Mouse (Mus musculus) cerebellum, adult 11 months (tissue): ENCODE measurements around the gene Slc15a5.
"Not testable (repeated sequence)": the region's sequence is repeated elsewhere in the genome, so short reads cannot be mapped to it uniquely, and the experiment has no call there.

Source experiments
- DNase-seq: peaks from one replicate; pipeline ENCODE4 v3.0.0; 2022

Gene Slc15a5

DNA sequence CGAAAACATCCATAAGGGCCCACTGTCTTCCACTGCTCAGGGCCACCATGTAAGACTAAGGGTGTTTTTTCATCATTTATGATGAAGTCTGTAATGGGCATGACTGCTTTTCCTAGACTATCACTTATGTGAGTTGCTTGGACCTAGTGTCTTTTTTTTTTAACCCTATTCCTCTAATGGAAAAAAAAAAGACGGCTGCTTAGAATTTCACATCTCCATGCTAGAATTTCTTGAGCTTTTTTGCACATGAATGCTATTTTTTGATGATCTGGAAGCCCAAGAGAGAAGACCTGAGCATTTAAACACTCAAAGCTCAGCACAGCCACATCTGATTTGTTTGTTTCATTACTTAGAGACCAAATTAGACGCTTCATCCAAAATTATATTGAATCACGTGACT, at the start of gene Slc15a5:
TSS of gene Slc15a5 (minus strand) at position 101 of the 400 bp plus-strand sequence.
- DNase-seq: no peak

DNA sequence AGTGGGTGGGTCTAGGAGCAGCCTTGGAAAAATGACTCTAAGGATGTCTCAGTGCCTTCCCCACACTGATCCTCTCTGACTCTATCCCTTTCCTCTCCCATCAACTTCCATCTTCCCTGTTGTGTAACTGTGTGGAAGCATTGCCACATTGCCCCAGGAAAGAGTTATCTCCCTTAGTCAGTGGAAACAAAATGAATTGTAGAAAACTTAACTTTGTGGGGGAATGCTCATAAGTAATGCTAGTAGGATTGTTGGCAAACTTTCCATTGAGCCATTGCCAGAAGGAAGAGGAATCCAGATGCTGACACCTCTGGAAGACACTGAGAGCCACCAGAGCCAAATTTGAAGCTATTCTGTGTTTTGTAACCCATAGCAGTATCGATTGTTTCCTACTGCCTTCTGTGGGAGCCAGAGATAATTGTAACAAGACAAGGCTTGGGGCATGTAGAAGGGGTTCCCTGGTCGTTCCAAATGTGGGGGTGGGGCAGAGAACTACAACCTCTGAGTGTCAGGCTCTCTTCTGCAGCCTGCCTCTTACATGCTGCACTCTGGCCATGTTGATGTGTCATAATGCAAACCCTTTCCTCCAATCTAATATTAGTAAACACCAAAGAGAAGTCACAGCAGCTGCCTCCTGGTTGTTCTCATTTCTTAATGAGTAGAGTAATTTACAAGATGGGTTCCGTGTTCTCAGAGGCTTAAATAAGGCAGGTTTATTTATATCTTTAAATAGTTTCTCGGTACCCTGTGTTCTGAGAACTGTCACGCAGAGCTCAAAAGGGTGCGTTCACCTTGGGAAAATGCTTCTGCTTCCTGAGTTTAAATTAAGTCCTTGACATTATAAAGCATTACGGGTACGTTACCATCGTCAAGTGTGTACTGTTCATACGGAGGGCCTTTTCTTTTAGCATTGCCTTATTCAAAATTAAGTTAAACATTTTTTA, 48.9 kb upstream of the Slc15a5 start:
- DNase-seq: no peak

DNA sequence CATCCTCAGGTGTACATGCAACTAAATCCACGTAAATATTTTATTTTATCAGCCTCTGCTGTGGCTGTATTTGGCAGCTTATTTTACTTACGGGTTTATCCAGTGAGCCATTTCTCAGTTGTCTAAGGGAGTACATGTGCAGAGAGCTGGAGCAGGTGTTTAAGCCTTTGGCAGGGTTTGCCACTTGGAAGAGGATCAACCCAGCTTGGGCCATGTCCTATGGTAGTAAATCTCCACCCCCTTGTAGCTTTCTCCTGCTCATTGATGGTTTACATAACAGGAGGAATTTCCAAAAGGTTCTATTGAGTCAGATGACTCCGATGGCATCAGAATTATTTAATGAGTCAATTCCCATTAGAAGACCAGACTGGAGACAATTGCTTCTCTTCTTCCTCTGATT, 37.8 kb upstream of the Slc15a5 start:
- no peak for DNase-seq

DNA sequence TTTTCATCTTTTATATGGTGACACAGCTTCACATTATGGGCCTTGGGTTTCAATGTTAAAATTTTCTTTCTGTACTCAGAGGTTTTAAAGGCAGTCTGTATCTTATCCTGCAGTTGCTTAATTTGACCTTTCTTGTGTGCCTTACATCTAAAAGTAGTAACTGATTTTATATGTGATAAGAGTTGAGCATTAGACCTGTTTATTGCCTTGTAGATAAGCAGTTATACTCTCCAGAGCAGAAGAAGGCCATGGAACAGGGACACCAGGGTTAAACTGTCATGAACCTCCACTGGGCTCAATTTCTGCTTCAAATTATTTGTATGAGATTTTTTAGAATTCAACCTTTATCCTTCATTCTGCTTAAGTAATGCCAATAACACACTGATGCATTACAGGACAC, 24.8 kb upstream of the Slc15a5 start:
- DNase-seq: no peak

DNA sequence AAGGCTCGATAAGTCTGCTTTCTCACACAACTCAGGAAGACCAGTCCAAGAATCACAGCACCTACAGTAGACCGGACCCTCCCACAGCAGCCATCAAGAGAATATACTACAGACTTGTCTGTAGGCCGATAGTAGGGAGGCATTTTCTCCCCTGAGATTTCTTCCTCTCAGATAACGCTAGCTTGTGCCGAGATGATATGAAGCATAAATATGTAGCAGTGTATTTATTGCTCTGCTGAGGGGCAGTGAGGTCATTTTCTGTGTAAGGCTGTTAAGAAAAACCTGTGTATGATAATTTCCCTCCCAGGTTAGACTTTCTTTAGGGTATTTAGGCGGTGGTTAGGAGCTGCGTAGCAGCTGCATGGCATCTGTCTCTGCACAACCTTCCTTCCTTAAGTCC, 23.2 kb upstream of the Slc15a5 start:
- DNase-seq: no peak

DNA sequence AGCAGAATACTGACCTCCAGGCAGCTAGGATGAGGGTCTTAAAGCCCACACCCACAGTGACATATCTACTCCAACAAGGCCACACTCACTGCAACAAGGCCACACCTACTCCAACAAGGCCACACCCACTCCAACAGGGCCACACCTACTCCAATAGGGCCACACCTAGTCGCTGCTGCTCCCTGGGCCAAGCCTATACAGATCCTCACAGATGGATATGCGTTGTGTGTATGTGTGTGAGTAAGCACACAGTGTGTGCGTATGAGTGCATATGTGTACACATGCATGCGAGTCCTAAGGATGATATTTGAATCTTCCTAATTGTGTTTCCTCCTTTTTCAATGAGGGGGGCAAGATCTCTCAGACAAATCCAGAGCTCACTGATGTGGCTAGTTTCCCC, 22.1 kb upstream of the Slc15a5 start:
- DNase-seq: no peak

DNA sequence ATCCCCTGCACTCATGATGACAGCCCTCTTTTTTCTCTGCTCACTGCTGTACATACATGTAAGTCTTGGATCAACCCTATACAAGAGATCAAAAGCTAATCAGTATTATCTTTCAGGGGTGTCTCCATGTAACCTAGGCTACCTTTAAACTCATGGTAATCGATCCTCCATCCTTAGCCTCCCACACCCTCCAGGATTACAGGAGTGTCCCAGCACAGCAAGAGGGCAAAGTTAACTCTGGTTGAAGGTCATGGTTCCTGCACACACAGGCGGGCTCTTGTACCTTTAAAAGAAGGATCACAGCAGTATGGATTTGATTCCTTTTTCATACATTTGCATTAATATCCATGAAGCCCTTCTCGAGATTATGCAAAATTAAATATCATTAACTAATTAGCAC, 19.9 kb upstream of the Slc15a5 start:
- DNase-seq: no peak

DNA sequence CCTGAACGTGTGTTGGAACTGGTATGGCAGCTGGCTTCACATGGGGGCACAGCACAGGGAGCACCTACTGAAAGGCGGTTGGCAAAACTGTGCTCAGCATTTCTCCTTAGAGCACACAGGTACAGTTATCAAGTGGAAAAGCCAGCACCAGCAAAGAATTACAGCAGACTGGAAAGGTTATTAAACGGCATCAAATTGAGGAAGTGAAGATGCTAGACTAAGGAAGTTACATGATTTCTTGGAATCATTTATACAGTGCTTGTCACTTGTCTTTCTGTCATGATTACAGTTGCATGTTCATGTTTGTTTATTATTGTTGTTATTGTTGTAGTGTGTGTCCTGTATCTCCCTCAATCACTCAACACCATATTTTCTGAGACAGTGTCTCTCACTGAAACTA, 15.3 kb upstream of the Slc15a5 start:
- DNase-seq: no peak

DNA sequence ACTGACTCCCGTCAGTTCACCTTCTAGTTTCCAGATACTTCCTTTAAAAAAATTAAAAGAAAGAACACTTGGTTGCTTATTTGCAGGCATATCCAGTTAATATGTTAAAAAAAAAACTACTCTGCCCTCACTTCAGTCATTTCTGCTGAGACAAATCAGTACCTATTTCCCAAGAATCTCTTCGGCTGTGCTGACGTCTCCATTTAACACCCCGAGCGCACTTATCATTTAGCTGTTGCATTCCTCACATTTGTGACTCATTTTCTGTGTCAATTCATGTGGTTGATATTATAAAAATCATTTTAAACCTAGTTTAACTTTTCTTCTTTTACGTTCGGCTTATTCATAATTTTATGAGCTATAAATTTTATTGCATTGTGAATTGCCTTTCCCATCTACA, 12.7 kb upstream of the Slc15a5 start:
- no peak for DNase-seq

DNA sequence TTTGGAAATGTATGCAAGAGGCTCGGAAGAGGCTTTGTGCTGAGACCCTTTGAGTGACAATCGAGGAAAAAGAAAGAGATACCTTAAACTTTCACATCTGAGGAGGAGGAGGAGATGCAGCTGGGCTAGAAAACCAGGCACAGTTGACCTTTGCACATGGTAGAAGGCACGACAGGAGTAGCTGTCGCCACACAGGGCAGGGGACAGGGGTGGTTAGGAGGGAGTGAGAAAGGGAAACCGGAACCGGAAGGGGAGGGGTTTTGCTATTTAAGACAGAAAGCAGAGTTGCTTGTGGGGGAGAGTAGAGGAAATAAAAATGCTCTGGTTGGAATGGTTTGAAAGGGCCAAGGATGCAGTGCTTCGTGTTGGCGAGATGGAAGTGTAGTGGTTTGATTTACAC, 9.4 kb upstream of the Slc15a5 start:
- DNase-seq: no peak

DNA sequence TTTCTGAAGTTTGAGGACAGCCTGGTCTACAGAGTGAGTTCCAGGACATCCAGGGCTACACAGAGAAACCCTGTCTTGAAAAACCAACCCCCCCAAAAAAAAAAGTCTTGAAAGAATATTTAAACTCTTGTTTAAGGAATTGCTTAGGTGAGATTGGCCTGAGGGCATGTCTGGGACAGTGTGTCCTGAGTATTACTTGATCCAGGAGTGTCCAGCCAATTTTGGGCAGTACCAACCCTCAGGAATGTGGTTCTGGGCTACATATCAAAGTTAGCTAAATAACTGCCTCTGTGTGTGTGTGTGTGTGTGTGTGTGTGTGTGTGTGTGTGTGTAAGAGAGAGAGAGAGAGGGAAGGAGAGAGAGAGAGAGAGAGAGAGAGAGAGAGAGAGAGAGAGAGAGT, 6.7 kb upstream of the Slc15a5 start:
- not testable (repeated sequence) for DNase-seq

DNA sequence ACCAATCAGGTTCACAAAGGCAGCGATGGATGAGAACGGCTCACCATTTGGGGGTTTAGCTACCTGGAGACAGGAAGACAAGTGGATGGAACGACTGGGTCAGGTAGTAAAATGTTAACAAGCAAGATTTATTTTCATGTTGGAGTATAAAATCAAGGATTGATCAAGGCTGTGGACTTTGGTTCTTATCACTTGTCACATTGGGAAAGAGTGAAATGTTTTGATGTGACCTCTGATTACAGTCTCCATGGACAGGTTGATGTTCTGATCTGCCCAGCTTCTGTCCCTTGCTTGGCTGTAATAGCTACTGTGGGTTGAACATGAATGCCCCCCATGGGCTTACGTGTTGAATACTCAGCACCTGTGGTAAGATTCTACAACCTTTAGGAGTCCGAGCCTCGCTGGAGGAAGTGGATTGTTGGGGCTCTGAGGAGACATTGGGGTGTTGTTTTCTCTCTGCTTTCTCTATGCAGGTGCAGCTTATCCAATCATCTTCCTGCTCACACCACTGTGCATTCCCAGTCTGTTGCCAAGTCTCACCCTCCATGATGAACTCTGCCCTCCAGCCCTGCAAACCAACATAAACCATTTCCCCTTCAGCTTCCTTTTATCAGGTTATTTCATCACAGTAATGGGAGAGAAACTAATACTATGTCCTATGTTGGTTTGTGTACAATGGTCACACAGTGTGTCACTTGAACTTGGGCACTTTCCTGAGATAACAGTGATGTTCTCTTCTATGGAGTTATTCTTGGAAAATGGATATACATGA, 1.2 kb upstream of the Slc15a5 start:
- DNase-seq: no peak

DNA sequence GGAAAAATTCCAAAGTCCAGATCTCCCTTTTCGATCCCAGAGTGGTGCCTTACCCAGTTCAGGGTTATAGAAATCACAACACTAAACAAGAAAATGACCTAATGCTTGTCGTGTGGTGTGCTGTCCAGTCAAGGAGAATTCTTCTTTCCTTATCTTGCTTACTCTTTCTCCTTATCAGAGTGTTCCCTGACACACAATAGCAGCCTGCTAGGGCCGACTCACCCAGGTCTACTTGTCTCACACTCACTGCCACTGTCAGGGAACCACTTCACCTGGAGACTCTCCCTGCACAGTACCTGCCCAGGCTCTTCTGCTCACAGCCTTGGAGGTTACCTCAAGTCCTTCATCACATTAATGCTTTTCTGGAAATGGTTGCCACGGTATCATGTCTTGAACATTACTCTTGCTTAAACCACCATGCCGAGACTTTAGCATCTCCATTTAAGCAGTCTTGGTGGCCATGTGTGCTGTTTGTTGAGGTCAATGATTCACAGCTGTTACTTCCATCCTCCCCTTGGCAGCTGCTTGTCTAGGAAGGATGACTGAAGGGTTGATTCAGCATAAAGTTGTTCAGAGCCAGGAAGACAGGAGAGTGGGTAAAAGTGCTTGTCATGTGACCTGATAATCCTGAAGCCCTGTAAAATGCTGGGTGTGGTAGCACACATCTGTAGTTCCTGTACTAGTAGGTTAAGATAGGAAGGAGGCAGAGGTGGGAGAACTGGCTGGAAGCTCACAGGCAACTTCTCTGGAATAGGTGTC, 1.9 kb downstream of the Slc15a5 start:
- DNase-seq: no peak

DNA sequence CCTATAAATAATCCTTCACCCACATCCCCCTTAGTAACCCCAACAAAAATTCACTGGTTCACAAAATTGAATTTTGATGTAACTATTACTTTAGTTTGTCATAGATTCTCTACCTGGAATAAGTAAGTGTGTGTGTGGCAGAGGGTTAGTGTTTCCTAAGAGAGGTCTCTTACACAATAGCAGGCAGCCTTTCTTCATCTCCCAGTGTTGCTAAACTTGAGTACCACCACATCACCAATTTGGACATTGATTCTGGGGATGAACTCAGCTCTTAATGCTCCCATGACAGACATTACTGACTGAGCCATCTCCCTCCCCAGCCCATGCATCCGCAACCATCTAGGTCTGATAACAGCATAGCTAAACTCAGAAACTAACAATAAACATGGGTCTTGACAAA, 4.0 kb downstream of the Slc15a5 start:
- DNase-seq: no peak

DNA sequence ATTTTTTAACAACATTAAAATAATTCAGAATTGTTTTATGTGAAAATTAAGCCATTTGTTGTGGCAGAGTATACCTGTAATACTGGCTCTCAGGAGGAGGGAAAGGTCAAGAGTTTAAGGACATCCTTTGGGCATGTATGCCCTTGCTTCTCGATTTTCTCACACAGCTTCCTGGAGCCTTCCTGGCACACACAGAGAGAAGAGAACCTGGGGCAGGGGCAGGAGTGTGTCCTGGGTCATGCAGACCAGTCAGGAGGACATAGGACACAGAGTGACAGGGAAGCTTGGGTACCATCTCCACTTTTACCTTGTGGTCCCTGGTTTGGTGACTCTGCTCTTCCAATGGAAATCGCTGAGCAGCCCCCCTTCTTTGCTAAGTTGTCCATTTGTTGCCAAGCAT, 6.2 kb downstream of the Slc15a5 start:
- no peak for DNase-seq

DNA sequence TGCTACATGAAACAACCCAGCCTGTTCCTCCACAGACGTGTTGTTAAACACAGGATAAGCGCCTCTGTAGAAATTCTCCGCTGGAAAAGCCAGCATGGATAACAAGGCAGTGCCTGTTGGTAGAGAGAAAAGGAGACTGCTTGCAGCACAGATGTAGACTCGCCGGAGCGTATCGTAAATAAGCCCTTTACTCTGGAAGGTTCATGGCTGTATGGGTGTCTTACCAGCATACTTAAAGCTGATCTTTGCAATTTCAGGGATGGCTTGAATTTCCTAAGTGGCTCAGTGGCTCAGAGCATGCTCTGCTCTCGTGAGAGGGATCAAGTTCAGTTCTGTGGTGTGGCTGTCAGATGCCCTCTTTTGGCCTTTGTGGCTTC, 6.8 kb downstream of the Slc15a5 start:
- DNase-seq: no peak

DNA sequence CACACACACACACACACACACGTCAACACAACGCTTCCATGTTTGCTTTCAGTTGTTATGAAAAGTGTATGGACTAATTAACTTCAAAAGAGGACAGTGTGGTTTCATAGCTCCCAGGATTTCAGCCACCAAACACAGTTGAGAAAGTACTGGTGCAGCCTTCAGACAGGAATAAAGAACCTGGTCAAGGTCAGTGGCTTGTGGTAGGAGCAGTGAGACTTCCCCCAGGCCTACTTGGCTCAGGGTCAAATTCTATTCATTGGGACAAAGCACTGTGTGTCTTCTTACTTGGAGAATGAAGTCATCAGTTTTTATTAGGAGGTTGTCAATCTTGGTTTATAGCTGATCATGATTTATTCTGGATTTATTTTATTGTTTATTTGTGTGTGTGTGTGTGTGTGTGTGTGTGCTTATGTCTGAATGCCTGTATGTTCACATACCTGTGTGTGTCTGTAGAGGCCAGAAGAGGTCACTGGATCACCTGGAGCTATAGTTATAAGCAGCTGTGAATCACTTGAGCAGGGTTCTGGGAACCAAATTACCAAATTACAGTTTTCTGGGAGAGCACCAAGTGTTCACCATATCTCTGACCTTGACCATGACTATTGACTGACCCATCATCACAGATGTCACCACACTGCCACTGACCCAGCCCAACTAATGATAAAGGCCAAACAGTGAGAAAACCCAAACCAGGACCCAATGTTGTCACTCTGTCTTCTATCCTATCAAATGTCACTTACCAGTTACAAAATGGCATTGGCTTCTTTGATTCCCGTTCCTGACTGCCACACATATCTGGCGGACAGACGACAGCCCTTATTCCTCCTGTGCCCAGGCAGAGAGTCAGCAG, 7.4 kb downstream of the Slc15a5 start:
- no peak for DNase-seq

DNA sequence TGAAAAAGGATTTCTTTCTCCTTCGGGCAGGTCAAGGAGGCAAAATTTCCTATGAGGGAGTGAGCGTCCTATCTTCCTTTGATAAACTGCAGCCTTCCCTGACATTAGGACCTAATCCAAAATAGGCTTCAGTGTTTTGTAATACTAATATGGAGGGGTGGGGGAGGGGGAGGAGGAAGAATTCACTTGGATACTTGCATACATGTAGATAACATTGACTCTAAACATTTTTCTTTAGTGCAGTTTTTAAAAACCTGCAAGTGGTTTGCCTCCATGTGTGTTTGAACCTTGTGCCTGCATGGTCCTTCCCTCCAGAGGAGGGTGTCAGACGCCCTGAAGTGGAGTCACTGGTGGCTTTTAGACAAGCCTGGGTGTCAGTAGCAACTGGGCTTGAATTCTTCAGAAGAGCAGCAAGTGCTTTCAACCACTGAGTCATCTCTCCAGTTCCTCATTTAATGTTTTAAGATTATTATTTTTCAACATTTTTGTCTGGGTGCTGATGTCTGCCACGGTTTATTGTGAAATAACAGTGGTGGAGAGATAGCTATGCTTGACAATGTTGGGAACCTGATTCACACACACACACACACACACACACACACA, 8.1 kb downstream of the Slc15a5 start:
- DNase-seq: no peak

DNA sequence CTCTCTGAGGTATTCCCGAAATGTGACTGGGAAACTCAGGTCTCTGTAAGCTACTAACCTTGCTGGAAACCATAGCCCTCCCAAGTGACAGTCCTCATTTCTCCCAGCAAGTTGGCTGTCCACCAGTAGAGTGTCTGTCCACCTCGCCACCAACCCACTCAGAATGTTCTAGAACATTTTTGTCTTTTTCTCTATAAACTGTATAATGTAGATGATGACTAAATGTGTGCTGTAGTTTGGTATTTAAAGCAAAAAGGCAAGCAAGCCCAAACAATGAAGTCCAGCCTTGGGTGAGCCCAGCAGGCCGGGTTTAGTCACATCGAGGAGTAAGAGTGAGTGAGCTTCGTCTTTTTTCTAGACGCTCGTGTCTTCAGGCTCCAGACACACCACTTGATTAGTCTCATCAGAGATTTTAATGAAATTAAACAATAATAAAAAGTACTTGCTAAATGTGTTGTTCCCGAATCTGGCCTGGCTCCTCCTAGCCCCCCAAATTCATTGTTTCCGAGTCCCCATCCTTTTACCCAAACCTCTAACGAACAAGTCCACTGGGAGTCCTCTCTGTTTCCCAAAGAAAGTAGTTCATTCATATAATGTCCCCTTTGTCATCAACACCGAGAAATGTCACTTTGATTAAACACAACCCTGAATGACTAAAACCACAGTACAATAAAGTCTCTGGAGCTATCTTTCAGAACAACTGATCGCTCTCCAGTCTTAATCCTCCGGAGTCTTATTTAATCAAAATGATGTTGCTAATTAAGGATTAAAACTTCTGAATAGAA, 8.8 kb downstream of the Slc15a5 start:
- DNase-seq: no peak

DNA sequence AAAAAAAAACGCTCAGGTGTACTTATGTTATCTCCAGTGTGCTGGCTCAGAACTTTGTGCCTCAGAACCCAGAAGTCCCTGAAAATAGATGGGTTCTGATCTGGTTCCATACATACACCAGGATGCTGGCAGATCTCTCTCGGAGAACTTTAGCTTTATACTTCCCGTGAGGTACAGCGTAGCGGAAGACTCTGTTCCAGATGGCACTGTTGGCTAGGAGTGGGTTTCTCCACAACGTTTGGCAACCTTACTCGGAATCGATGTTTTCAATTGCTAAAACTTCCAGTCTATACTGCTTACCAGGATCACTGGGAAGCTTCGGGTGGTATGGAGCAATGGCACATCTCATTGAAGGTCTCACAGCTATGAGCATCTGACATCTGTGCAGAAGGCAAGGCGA, 9.8 kb downstream of the Slc15a5 start:
- DNase-seq: no peak

DNA sequence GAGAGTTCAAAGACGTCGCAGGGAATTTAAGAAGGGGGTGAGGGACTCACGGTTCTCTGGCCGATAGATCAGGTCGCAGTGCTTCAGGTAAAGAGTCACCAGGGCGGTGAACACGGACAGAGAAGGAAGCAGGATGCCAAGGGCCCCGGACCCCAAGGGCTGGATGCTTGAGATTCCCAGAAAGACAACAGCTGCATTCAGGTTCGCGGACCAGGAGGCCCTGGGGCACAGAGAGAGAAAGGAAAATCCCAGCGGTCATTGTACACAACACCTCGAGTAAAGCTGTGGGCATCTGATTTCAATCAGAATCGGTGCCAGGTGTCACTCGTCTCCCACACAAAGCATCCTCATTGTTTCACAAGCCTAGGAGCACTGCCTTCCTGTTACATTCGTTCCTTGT, 24.1 kb downstream of the Slc15a5 start:
- DNase-seq: no peak
